ENCODE assay signal across 25 mouse cellular contexts in genomic region chr2:78876002-78876401, GRCm38 (mm10).
"Had no signal": no experiment of that assay in that cellular context is flagged by ENCODE, and none has a peak within 500 bp of the region (broad histone marks: within the 10 kb centered on the region; RNA-seq: fewer than 3 reads in every experiment).

No protein-coding gene starts in this region.

- H3K9me3 ChIP-seq: heart, embryonic 10.5 days; heart, embryonic 12.5 days; hindbrain, embryonic 10.5 days; hindbrain, embryonic 12.5 days; hindbrain, embryonic 15.5 days; kidney, embryonic 15.5 days; limb, embryonic 10.5 days; limb, embryonic 12.5 days; liver, embryonic 13.5 days had no signal

- H3K4me3 ChIP-seq: heart, embryonic 10.5 days; heart, embryonic 12.5 days; hindbrain, embryonic 10.5 days; hindbrain, embryonic 12.5 days; hindbrain, embryonic 15.5 days; kidney, embryonic 15.5 days; limb, embryonic 10.5 days; limb, embryonic 12.5 days; liver, embryonic 13.5 days had no signal

- H3K27me3 ChIP-seq: heart, embryonic 12.5 days; hindbrain, embryonic 12.5 days; hindbrain, embryonic 15.5 days; kidney, embryonic 15.5 days; limb, embryonic 12.5 days; liver, embryonic 13.5 days had no signal

- ATAC-seq: hindbrain, postnatal 0 days; intestine, embryonic 16.5 days had no signal

- DNase-seq: gastrocnemius, postnatal 14 days; gastrocnemius, postnatal 36 days; heart, adult 18-20 months; heart, postnatal 10 days; heart, postnatal 4 days; kidney, adult 11 months; kidney, adult 2 months; kidney, adult 9 months; kidney, postnatal 14 days; kidney, postnatal 36 days; layer of hippocampus, adult 9-11 months; layer of hippocampus, postnatal 36 days; liver; liver, embryonic 13.5 days had no signal

- H3K36me3 ChIP-seq: hindbrain, embryonic 12.5 days; hindbrain, embryonic 15.5 days had no signal

- H3K27ac ChIP-seq: heart, embryonic 10.5 days; hindbrain, embryonic 10.5 days; hindbrain, embryonic 12.5 days; hindbrain, embryonic 15.5 days; hindbrain, postnatal 0 days; kidney, embryonic 15.5 days; kidney, postnatal 0 days; limb, embryonic 10.5 days; limb, embryonic 12.5 days; liver, embryonic 13.5 days had no signal

- H3K9ac ChIP-seq: hindbrain, embryonic 12.5 days; hindbrain, embryonic 15.5 days; kidney, embryonic 15.5 days; limb, embryonic 12.5 days; liver, embryonic 13.5 days had no signal
